Mouse (Mus musculus): ENCODE data around the gene Ppp3r2.

Gene Ppp3r2

DNA sequence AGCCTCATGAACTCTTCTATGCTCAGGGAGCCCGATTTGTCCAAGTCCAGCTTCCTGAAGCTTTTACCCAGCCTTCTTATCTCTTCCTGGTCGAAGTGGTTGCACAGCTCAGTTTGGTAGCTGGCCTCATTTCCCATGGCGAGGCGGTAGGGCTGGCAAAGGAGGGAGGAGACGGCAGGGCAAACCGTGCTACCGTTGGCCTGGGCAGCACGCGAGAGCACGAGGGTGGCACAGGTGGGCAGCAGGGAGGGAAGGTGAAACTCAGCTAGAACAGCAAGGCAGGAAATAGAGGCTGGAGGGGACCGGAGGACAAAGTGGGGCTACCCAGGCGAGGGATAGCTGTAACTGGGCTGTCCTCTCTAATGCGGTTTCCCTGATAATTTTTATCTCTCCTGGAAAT is at the start of gene Ppp3r2:
Ppp3r2 (minus strand) TSS at position 213 of the 400 bp plus-strand sequence.
- peak; percentile 81 for DNase-seq

DNA sequence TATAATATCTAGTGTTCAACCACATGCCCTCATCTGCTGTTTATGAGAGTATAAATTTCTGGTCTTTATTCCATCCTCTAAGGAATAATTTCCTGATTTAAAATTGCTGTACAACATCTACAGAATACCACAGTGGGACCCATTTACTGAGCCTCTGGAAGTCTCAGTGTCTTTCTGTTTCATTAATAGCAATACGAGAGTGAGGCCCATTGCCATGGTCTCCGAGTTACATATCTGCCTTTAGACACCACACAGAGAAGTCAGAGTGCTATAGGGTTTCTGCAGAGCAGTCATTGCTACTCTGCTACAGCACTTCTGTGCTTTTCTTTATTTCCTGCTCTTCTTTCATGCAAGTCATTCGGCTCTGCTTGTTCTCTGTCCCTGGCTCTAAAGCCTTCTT is 47.5 kb upstream of the Ppp3r2 start:
- no peak for DNase-seq

DNA sequence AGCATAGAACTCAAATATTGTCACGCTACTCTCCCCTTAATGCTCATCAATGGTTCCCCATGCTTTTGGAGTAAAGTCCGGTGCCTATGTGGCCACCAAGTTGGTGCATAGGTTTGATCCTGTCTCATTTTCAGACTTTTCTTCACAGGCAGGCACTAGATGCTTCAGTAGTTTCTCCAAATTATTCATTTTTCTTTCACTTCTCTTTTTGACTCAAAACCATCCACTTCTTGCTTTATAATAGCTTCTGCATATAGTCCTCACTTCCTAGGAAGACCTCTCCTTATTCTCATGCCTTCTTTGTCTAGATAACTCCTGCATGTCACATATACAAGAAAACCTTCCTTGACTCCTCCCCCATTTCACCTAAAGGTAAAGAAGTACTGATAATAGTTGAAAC is 42.1 kb upstream of the Ppp3r2 start:
- DNase-seq = no peak

DNA sequence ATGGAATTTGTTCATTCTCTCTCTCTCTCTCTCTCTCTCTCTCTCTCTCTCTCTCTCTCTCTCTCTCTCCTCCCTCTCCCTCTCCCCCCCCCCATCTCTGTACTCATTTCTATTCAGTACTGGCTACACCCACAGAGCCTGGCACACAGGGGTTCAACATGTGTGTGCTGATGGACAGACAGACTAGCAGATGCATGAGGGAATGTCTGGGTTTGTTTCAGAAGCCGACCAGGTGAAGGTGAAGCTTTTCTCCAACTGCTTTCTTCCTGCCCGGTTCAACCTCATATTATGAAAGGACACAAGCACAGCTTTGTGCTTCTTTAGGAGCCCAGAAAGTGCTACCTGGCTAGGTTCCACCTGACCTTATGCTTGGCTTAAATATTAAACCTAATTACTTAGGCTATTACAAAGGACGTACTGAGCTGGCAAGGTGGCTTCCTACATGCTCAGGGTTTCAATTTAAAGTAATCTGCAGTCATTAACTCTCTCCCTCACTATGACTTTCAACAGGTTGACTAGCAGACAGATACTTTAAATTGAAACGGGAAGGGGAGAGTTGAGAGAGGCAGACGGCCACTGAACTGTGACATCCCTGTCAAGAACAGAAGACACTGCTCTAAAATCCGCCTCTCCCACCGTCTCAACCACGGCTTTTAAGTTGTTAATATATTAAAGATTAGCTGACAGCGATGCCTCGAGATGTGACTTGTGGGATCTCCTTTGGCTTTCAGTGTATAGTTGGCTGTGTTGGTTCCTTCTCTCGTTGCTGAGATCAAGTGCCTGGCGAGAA is 9.8 kb upstream of the Ppp3r2 start:
- peak; percentile 40 for DNase-seq

DNA sequence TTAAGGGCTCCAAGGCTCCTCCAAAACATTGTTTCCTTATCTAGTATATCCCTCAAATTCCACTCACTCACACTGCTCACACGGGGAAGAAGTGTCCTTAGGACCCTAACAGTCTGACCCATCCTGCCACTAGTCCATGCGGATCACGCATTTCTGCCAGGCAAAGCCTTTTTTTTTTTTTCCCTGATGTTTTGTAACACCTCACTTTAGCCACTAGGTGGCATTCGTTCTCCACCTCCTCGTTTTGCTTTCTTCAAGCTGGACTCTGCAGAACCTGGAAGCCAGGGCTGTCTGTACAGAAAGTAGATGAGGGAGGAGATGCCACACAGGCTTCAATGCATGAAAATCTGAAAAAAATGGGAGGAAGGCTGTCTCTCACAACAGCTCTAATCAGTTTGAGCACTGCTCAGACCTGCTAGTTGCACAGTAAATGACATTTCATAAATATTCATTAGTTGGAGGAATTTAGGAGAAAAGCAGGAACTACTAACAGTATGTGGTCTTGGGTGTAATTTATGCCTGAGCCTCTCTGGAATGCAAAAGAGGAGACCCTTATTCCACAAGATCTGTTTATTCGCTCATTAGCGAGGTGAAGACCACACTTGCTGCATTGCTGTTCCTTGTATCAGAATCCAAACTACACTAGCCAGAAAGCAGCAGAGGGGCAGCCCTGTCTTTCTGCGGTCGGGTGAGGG is 6.9 kb upstream of the Ppp3r2 start:
- peak; percentile 68 for DNase-seq

DNA sequence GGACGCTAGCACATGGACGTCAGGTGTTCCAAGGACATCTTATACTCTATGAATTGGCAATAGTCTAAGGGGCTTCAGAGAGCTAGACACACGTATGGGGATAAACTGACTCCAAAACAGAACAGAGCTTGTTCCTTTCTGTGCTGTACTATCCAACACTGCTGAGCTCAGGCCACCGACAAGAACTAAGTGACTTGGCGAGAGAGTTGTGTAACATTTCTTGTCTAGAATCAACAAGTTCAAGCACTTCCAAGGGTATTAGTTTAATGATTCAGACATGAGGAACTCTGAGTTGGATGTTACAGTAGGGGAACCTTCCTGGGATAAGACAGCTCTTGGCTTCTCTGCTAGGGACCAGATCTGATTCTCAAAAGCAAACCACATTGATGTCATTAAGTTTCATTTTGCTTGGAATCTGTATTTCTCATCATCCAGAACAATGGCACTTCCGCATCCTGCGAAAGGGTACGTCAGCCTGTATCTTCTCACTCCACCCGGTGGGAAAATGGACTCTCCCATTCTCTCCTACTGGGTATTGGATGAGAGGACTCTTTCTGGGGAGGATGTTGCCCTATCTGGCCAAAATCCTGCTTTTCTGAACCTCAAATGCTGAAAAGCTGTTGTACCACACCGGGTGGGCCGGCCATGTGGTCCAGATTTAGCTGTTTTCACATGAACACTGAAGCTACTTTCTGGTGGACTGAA is 1.5 kb downstream of the Ppp3r2 start:
- DNase-seq = peak; percentile 81

DNA sequence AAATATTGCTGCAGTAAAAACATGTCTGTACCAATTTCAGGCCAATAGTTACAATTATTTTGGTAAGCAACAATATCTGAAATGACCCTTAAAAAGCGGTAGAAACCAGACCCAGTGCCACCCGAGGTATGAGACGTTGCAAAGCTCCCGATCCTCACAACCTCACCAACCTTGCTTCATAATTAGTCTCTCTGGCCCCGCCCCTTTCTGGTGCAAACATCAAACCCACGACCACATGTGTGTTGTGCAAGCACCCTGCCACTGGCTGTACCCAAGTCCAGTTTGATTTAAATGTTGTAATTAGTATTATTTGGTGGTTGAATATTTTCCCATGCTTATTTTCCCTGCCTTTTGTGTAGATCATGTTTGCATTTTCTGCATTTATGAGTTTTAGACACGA is 5.0 kb downstream of the Ppp3r2 start:
- DNase-seq = peak; percentile 49

DNA sequence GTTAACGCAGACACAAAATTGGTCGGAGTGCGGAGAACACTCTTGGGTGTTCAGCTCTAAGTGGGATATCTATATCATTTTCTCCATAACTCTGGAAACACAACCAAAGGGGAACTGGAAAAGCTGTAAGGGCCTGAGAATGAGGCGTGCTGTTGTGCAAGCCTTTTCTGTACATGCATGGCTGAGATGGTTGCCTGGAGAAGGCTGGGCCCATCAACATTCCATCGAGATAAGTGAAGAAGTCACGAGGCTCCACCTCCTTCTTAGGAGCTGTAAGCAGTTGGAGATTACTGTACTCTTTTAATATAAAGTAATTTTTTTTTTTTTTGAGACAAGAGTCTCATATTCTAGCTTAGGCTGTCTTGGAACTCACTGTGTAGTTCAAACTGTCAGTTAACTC is 5.8 kb downstream of the Ppp3r2 start:
- DNase-seq = no peak

DNA sequence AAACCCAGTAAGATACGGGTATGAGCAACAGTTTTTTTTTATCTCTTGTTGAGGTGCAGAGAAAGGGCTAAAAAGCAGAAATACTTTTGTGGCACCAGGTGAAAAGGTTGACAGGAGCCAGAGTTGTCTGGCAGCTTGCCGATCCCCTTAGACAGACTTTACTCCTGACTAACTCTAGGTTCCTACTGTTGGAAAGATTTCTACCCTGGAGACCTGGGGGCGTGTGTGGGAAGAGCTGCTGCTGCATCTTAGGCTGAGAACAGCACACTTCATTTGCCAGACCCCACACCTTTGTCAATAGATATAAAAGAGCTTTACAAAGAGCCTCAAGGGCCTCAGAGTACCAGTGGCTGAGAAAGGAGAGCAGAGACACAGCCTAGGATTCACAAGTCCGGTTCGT is 17.0 kb downstream of the Ppp3r2 start:
- no peak for DNase-seq

DNA sequence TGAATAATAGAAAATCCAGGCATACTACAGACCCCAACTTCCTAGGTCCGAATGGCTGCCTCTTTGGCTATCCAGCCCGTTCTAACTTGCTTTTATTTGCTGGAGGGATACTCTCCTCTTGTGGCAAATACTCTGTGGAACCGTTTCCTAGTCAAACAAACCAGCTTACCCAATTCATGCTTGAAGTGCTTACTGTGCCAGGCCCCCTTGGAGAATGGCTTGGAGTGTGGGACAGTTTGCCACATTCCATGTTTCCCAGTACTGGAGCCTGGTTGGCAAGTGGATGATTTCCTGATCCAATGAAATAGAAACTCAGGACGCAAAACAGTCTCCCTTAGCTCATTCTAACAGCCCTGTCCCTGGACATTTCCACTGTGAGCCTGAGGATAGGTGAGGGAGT is 19.6 kb downstream of the Ppp3r2 start:
- no peak for DNase-seq

DNA sequence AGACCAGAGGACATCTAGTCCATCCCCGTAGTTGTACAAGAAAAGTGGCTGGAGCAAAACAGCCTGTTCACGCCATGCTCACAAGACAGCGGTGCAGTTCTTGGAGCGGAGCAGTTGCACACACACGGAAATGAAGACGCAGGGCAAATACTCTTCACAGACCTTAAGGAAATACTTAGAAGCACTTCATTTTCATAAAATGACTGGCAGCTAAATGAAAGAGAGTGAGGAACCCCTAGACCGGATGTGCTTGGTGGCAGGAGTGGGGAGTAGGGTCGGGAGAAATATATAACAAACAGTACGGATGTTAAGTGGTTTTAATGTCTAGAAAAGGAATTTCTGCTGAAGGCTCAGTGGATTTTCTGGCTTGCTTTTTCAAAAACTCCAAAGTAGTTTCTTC is 20.2 kb downstream of the Ppp3r2 start:
- DNase-seq = no peak

DNA sequence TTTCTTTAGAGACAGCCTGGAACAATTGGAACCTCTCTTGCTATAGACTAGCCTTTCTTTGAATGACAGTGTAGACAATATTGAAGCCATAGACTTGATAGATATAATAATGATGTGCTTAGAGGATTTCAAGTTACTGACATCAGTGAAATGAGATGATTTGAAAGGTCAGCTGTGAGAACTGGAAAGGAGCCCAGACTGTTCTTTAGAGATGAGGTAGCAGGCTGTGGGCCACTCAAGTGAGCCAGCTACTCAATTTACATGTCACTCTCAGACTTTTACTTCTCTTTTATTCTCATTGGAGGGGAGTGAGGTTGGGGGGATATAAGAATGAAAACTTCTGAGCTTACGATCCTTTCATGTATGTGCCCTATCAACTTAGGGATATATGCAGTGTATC is 22.4 kb downstream of the Ppp3r2 start:
- DNase-seq = no peak

DNA sequence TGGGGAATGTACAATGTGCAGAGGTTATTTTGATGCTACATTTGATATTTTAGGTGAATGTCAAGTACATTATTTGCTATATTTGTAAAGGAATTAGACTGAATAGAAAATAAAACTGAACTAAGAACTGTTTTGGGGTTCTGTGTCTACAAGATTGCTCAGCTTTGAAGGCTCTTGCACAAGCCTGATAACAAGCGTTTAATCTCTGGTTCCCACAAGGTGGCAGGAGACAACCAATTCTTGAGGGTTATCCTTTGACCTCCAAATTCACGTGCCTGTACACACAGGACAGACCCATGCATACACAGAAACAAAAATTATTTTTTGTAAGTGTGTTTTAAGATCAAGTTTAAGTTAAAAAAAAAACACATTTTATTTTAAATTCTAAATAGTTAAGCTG is 41.9 kb downstream of the Ppp3r2 start:
- peak; percentile 23 for DNase-seq

DNA sequence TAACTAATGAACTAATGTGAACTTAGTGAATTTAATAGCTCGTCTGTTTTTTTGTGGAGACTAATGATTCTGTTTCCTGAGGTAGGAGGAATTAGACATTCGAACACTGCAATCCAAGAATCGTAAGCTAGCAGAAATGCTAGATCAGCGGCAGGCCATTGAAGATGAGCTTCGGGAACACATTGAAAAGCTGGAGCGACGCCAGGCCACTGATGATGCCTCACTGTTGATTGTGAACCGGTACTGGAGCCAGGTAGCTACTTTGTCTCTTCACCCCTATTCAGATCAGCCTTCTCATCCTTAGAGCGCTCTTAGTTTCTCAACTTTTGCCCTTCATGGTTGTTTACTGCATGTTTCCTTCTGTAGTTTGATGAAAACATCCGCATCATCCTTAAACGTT is 44.0 kb downstream of the Ppp3r2 start:
- peak; percentile 86 for DNase-seq

DNA sequence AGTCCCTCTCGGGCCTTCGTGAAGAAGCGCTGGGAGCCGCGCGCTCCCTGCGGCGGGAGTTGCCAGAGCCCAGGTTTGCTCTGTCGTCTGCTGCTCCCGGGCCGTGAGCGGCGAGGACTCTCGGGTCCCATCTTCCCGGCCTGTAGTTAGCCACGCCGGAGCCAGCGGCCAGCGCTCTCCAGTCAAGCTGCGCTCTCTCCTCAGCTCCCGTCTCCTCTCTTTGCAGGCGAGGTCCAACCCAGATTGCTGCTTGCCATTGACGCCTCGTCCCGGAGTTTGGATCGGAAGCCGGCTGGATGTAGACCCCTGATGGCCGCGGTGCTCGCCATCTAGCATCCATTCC is 49.7 kb downstream of the Ppp3r2 start:
- no peak for DNase-seq

DNA sequence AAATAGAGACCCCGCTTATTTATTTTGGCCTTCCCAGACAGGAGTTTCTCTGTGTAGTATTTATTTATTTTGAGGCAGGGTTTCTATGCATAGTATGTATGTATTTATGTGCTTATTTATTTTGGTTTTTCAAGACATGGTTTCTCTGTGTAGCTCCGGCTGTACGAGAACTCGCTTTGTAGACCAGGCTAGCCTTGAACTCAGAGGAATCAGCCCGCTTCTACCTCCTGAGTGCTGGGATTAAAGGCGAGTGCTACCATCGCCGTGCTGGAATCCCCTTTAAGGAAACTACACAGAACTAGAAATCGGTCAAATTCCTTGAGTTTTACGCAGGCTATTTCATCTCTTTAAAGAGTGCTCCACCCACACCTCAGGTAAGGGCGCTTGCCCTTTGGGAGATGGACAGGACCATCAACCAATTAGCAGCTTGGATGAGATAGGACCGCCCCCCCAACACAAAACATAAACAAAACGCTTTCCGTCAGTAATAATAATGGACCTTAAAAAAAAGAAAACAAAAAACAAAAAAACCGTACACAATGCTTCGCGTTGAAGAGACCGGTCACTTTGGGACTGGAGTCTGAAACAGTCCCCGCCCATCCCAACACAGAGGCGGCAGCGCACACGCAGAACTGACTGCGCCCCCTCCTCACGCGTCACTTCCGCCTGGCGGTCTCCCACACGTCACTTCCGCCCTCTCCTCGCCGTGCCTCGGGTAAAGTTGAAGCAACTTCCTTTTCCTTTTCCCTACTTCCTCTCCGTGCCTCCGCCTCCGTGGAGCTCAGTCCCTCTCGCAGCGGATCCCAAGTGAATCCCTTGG is 50.3 kb downstream of the Ppp3r2 start, which contains the start of gene Rnf20:
Rnf20 (plus strand) TSS at position 688 of the 820 bp plus-strand sequence.
- DNase-seq = peak; percentile 99

DNA sequence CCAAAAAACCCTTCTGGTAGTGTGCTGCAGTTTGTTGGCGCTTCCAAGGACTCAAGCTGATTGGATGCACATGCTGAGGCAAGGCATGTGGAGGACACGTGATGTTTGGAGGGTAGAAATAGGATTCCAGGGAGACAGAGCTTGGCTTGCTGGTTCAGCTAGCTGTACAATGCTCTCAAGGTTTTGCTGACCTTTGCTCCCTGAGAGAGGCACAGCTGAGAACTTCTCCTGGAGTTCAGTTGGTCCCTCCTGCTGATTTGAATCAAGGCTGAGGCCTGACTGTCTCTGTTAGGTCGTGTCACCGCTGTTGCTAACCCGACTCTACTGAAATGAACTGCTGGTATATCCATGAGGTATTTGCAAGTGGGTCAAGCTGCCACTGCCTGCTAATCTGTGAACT is 52.9 kb downstream of the Ppp3r2 start:
- peak; percentile 72 for DNase-seq

Measured in heart, adult 11 months (tissue).